Mouse (Mus musculus): Measurements from ENCODE around the gene Capg.

GRCm38 (mm10) chr6:72565506-72565905 lies 21.3 kb downstream of the Capg start:
- TF ChIP-seq POLR2A (IDR thresholded peaks at IDR 0.05; ENCODE audit: low read depth, low read length), result no peak
- no peak for TF ChIP-seq CTCF (IDR thresholded peaks at IDR 0.05; ENCODE audit: borderline replicate concordance, insufficient read depth, low read length)
